Mouse (Mus musculus): ENCODE data around the gene P3h1. TPM values are rescaled to one million over a fixed set of nuclear protein-coding genes. Genes with fewer than 3 reads are reported as not detected.

The P3h1 gene
- total RNA-seq (2021) (10 to 100 TPM; 10.5 to 10.8 TPM), polyA plus RNA-seq (2012; rRNA removed) (14.5 and 17.8 TPM in 2 replicates)
- long read RNA-seq, transcript P3h1-204 (15 exons, 3,188 nt), result major isoform, 38 of 40 reads
- long read RNA-seq, partial matches to known transcripts, result 0 of 40 reads
- long read RNA-seq, other reads (novel, unspliced or antisense), result 2 of 40 reads

- DNase-seq, result peak; percentile 98 to 99
- TF ChIP-seq POLR2A (IDR thresholded peaks at IDR 0.05; ENCODE audit: insufficient read depth, low read depth, low read length) (peak; percentile 93), EP300 (IDR thresholded peaks at IDR 0.05; ENCODE audit: insufficient read depth, low read depth, low read length) (0 out of 2 replicates have a peak, but pooled peaks have one; percentile 40), CTCF (IDR thresholded peaks at IDR 0.05) (no peak)
- under 1% methylated on average over 65 of the region's 71 CpGs for WGBS
- Histone ChIP-seq H3K36me3 (ENCODE audit: control insufficient read depth, insufficient read depth, low read length) (no peaks in the 10 kb centered on the region), H3K27me3 (ENCODE audit: control insufficient read depth, insufficient read depth, low read length) (no peaks in the 10 kb centered on the region), H3K4me1 (ENCODE audit: control insufficient read depth, insufficient read depth, low read length) (peaks cover 1% of the 10 kb centered on the region; the same call in 1 of the 2 replicates), H3K9ac (ENCODE audit: low read depth, low read length) (peak within 1 kb of the TSS; percentile 95), H3K27ac (peak within 1 kb of the TSS; percentile 77), H3K79me2 (replicated peaks; ENCODE audit: control insufficient read depth, insufficient read depth, low read length) (peaks cover 1% of the 10 kb centered on the region; the same call in 1 of the 2 replicates), H3K4me3 (peak within 1 kb of the TSS; percentile 98)
- intact Hi-C loops (cut with DNase I), result no loop called here
Measured at GRCm38 (mm10) chr4:119232410-119233255, at the start of gene P3h1, which contains the start of gene AU022252. P3h1 (plus strand) TSS chr4:119232915. AU022252 (minus strand) TSS chr4:119232712.

GRCm38 (mm10) chr4:119183525-119183924 is 49.2 kb upstream of the P3h1 start:
- Histone ChIP-seq H3K9ac (ENCODE audit: low read depth, low read length) (no peak overlapping the region), H3K27ac (no peak overlapping the region), H3K27me3 (ENCODE audit: control insufficient read depth, insufficient read depth, low read length) (no peaks in the 10 kb centered on the region), H3K4me3 (no peak overlapping the region), H3K36me3 (ENCODE audit: control insufficient read depth, insufficient read depth, low read length) (no peaks in the 10 kb centered on the region), H3K79me2 (replicated peaks; ENCODE audit: control insufficient read depth, insufficient read depth, low read length) (no peaks in the 10 kb centered on the region), H3K4me1 (ENCODE audit: control insufficient read depth, insufficient read depth, low read length) (peaks cover 2% of the 10 kb centered on the region)
- intact Hi-C loops (cut with DNase I), result no loop called here
- WGBS, result 42% methylated on average over 1 of the region's 1 CpGs
- TF ChIP-seq EP300 (IDR thresholded peaks at IDR 0.05; ENCODE audit: insufficient read depth, low read depth, low read length) (no peak), POLR2A (IDR thresholded peaks at IDR 0.05; ENCODE audit: insufficient read depth, low read depth, low read length) (no peak), CTCF (IDR thresholded peaks at IDR 0.05) (no peak)
- DNase-seq, result no peak

- Histone ChIP-seq H3K27me3 (ENCODE audit: control insufficient read depth, insufficient read depth, low read length) (no peaks in the 10 kb centered on the region), H3K27ac (no peak overlapping the region), H3K4me1 (ENCODE audit: control insufficient read depth, insufficient read depth, low read length) (no peaks in the 10 kb centered on the region), H3K9ac (ENCODE audit: low read depth, low read length) (no peak overlapping the region), H3K4me3 (no peak overlapping the region), H3K36me3 (ENCODE audit: control insufficient read depth, insufficient read depth, low read length) (no peaks in the 10 kb centered on the region), H3K79me2 (replicated peaks; ENCODE audit: control insufficient read depth, insufficient read depth, low read length) (no peaks in the 10 kb centered on the region)
- intact Hi-C loops (cut with DNase I), result no loop called here
- WGBS, result 71% methylated on average over 4 of the region's 4 CpGs
- no peak for DNase-seq
- TF ChIP-seq CTCF (IDR thresholded peaks at IDR 0.05) (no peak), EP300 (IDR thresholded peaks at IDR 0.05; ENCODE audit: insufficient read depth, low read depth, low read length) (no peak), POLR2A (IDR thresholded peaks at IDR 0.05; ENCODE audit: insufficient read depth, low read depth, low read length) (no peak)
Measured at GRCm38 (mm10) chr4:119185771-119186170, 46.9 kb upstream of the P3h1 start.

- no peak for DNase-seq
- TF ChIP-seq POLR2A (IDR thresholded peaks at IDR 0.05; ENCODE audit: insufficient read depth, low read depth, low read length) (no peak), EP300 (IDR thresholded peaks at IDR 0.05; ENCODE audit: insufficient read depth, low read depth, low read length) (0 out of 2 replicates have a peak, but pooled peaks have one; percentile 21), CTCF (IDR thresholded peaks at IDR 0.05) (peak; percentile 52)
- 32% methylated on average over 11 of the region's 11 CpGs for WGBS
- Histone ChIP-seq H3K27me3 (ENCODE audit: control insufficient read depth, insufficient read depth, low read length) (no peaks in the 10 kb centered on the region), H3K36me3 (ENCODE audit: control insufficient read depth, insufficient read depth, low read length) (no peaks in the 10 kb centered on the region), H3K4me3 (no peak overlapping the region), H3K79me2 (replicated peaks; ENCODE audit: control insufficient read depth, insufficient read depth, low read length) (no peaks in the 10 kb centered on the region), H3K4me1 (ENCODE audit: control insufficient read depth, insufficient read depth, low read length) (no peaks in the 10 kb centered on the region), H3K27ac (no peak overlapping the region), H3K9ac (ENCODE audit: low read depth, low read length) (no peak overlapping the region)
- intact Hi-C loops (cut with DNase I), result no loop called here
Measured at GRCm38 (mm10) chr4:119188060-119188785, 44.5 kb upstream of the P3h1 start.

GRCm38 (mm10) chr4:119189392-119189791 is 43.3 kb upstream of the P3h1 start:
- H3K27ac ChIP-seq, result no peak overlapping the region
- H3K4me3 ChIP-seq, result no peak overlapping the region
- intact Hi-C loops (cut with DNase I), result no loop called here

More at GRCm38 (mm10) chr4:119189392-119189791, 43.3 kb upstream of the P3h1 start:
- WGBS, result 85% methylated on average over 6 of the region's 6 CpGs
- Histone ChIP-seq H3K9ac (ENCODE audit: low read depth, low read length) (no peak overlapping the region), H3K4me1 (ENCODE audit: control insufficient read depth, insufficient read depth, low read length) (no peaks in the 10 kb centered on the region), H3K27me3 (ENCODE audit: control insufficient read depth, insufficient read depth, low read length) (no peaks in the 10 kb centered on the region), H3K36me3 (ENCODE audit: control insufficient read depth, insufficient read depth, low read length) (no peaks in the 10 kb centered on the region), H3K79me2 (replicated peaks; ENCODE audit: control insufficient read depth, insufficient read depth, low read length) (no peaks in the 10 kb centered on the region)
- no peak for DNase-seq
- no peak for TF ChIP-seq EP300 (IDR thresholded peaks at IDR 0.05; ENCODE audit: insufficient read depth, low read depth, low read length)
- no peak for TF ChIP-seq POLR2A (IDR thresholded peaks at IDR 0.05; ENCODE audit: insufficient read depth, low read depth, low read length)
- TF ChIP-seq CTCF (IDR thresholded peaks at IDR 0.05), result no peak

Data from heart, adult 2 months (tissue).